Mouse (Mus musculus) lung, embryonic 14.5 days (tissue): ENCODE data around the gene Sult4a1. TPM values are rescaled to one million over a fixed set of nuclear protein-coding genes. Genes with fewer than 3 reads are reported as not detected.

Source experiments
- ATAC-seq: fragments of 200-750 bp; cut with Nextera tagmentation; 2 replicates; pipeline ENCODE4 v1.8.0; 2017; ENCODE audit warnings: mild to moderate bottlenecking, moderate TSS enrichment, moderate library complexity; ENCODE audit not compliant: insufficient read depth
- DNase-seq: peaks from one replicate; pipeline ENCODE4 v3.0.0-alpha.2; 2015
- H3K27ac ChIP-seq: fragments of 300-500 bp; sonication (generic); 2 replicates; pipeline ENCODE4 v1.5.1; 2014; ENCODE audit warnings: low read depth, mild to moderate bottlenecking, moderate library complexity
- H3K27me3 ChIP-seq: fragments of 300-500 bp; sonication (generic); 2 replicates; pipeline ENCODE4 v1.6.1; 2014; ENCODE audit warnings: low read length, control low read depth; ENCODE audit not compliant: insufficient read depth
- H3K36me3 ChIP-seq: fragments of 300-500 bp; sonication (generic); 2 replicates; pipeline ENCODE4 v1.6.1; 2014; ENCODE audit warnings: control low read depth; ENCODE audit not compliant: insufficient read depth
- H3K4me1 ChIP-seq: fragments of 300-500 bp; sonication (generic); 2 replicates; pipeline ENCODE4 v1.6.1; 2014; ENCODE audit warnings: antibody characterized with exemption, control low read depth; ENCODE audit not compliant: insufficient read depth
- H3K4me2 ChIP-seq: fragments of 300-500 bp; sonication (generic); 2 replicates; pipeline ENCODE4 v1.6.1; 2014; ENCODE audit warnings: mild to moderate bottlenecking
- H3K4me3 ChIP-seq: fragments of 300-500 bp; sonication (generic); 2 replicates; pipeline ENCODE4 v1.5.1; 2014; ENCODE audit warnings: low read depth, low read length
- H3K9ac ChIP-seq: fragments of 300-500 bp; sonication (generic); 2 replicates; pipeline ENCODE4 v1.6.1; 2014
- H3K9me3 ChIP-seq: fragments of 300-500 bp; sonication (generic); 2 replicates; pipeline ENCODE4 v1.6.1; 2016; ENCODE audit warnings: low read depth, low read length, control low read depth
- CTCF ChIP-seq: IDR thresholded peaks from 2 replicates; pipeline ENCODE4 v1.5.1; 2016; ENCODE audit warnings: antibody characterized with exemption, low read depth
- WGBS: fragments of 180-500 bp; shearing (Covaris S2); extraction: QIAGEN DNeasy Blood & Tissue Kit; methylation state at CpG from one replicate; pipeline ENCODE4 v1.1.7; 2014; 5-methylcytosine and 5-hydroxymethylcytosine counted together
- polyA plus RNA-seq: library from polyadenylated mRNA; unstranded; fragments of >200 nt; fragmentation: Nextera tagmentation; extraction: Ambion mirVana; gene quantifications from 2 replicates; pipeline ENCODE4 v1.2.1, GENCODE M21; 2014

Sult4a1 gene
- polyA plus RNA-seq, 1 experiment from 2014 or later, result 0.75 TPM

- DNase-seq (peak; percentile 36), ATAC-seq (no peak)
- Histone ChIP-seq H3K9me3 (no peaks in the 10 kb centered on the region), H3K27ac (no peak overlapping the region), H3K27me3 (peaks cover 27% of the 10 kb centered on the region), H3K4me3 (no peak overlapping the region), H3K4me2 (peak overlapping the region; percentile 18; the same call in 1 of the 2 replicates), H3K36me3 (no peaks in the 10 kb centered on the region), H3K4me1 (no peaks in the 10 kb centered on the region), H3K9ac (no peak overlapping the region)
- no peak; the same call in 1 of the 2 replicates for TF ChIP-seq CTCF
- 21% methylated on average over 17 of the region's 17 CpGs for WGBS
Measured at GRCm38 (mm10) chr15:84074705-84075185, 30.8 kb downstream of the Sult4a1 start.

DNA sequence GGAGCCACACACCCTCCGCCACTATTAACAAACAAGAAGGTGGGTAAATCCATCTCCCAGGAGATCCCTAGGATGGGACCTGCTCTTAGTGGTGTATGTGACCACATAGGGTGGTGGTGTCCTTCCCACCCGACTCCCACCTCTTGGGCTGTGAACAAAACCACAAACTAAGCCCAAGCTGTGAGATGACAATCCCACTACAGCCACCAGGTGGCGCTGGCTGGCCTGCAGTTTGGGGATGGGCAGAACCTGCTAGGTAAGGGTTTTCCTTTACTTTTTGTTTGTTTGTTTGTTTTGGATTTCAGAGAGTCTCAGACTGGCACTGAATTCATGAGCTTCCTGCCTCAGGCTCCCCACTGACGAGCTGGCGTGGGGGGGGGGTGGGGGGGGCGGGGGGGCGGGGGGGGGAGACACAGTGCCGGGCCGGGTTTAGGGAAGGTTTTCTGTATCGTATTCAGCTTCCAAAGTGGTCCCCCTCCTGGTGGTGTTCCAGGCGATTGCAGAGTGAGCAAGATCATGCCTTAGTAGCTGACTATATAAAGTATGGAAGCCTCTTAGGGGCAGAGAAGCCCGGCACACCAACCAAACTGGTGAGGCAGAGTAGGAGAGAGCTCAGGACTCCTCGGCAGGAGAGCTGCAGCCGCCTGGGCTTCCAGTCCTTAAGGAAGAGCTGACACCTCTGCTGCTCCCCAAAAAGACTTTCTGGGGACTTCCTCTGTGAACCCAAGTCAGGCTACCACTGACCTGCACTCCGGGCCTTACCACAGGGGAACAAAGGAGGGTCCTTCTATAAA is 31.4 kb downstream of the Sult4a1 start:
- Histone ChIP-seq H3K36me3 (no peaks in the 10 kb centered on the region), H3K27me3 (peaks cover 33% of the 10 kb centered on the region), H3K4me3 (no peak overlapping the region), H3K27ac (no peak overlapping the region), H3K9me3 (no peaks in the 10 kb centered on the region), H3K4me1 (no peaks in the 10 kb centered on the region), H3K9ac (no peak overlapping the region), H3K4me2 (peak overlapping the region; percentile 18; the same call in 1 of the 2 replicates)
- peak; percentile 91 for TF ChIP-seq CTCF
- 8% methylated on average over 15 of the region's 15 CpGs for WGBS
- peak; percentile 82 for DNase-seq
- peak; percentile 14; the same call in 1 of the 2 replicates for ATAC-seq

DNA sequence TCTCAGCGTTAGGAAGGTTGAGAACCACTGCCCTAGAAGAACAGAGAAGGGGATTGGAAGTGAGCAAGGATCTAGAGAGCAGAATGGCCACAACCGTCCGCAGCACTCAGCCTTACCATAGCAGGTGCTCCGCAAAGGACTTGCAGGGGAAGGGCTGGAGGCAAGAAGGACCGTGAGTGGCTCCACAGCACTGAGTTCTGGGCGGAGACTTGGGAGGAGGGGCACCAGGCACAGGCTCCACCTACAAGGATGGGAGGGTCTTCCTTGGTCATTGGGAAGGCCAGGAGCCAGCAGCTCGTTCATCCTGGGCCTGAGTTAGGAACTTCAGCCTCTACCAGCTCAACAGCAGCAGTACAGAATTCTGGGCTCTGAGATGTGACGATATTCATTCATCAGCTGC is 32.5 kb downstream of the Sult4a1 start:
- Histone ChIP-seq H3K36me3 (no peaks in the 10 kb centered on the region), H3K9ac (no peak overlapping the region), H3K9me3 (no peaks in the 10 kb centered on the region), H3K4me2 (no peak overlapping the region), H3K4me1 (no peaks in the 10 kb centered on the region), H3K4me3 (no peak overlapping the region), H3K27ac (no peak overlapping the region), H3K27me3 (peaks cover 39% of the 10 kb centered on the region)
- 25% methylated on average over 8 of the region's 8 CpGs for WGBS
- no peak for ATAC-seq
- no peak for DNase-seq
- no peak for TF ChIP-seq CTCF

DNA sequence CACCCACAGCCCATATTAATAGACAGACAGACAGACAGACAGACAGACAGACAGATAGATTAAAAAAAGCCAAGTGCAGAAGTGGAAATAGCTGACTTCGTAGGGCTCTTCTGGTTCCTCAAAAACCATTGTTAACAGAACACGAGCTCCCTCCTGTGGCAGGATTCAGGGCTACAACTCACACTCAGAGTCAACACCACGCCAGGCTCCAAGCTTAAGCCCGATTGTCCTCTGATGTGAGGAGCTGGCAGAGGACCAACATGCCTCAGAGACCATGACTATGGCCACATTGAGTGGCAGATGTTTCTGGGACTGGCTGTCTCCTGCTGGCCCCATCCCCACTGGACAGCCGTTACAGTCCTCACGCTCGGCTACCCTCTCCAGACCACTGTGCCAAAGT is 33.3 kb downstream of the Sult4a1 start:
- WGBS, result 25% methylated on average over 7 of the region's 7 CpGs
- H3K27me3 ChIP-seq, result peaks cover 45% of the 10 kb centered on the region

GRCm38 (mm10) chr15:84070116-84070676 is 35.4 kb downstream of the Sult4a1 start:
- TF ChIP-seq CTCF, result no peak
- DNase-seq (peak; percentile 13), ATAC-seq (no peak)
- peak overlapping the region; percentile 23; the same call in 1 of the 2 replicates for H3K4me2 ChIP-seq
- H3K27me3 ChIP-seq, result peaks cover 51% of the 10 kb centered on the region
- H3K4me1 ChIP-seq, result no peaks in the 10 kb centered on the region
- H3K36me3 ChIP-seq, result no peaks in the 10 kb centered on the region
- no peak overlapping the region for H3K27ac ChIP-seq
- 4% methylated on average over 13 of the region's 13 CpGs for WGBS
- H3K4me3 ChIP-seq, result no peak overlapping the region
- H3K9me3 ChIP-seq, result no peaks in the 10 kb centered on the region
- no peak overlapping the region for H3K9ac ChIP-seq

More for the DNA sequence above, 33.3 kb downstream of the Sult4a1 start:
- TF ChIP-seq CTCF, result peak; percentile 70
- ATAC-seq, result peak; percentile 21; the same call in 1 of the 2 replicates
- Histone ChIP-seq H3K4me2 (no peak overlapping the region), H3K9ac (no peak overlapping the region), H3K36me3 (no peaks in the 10 kb centered on the region), H3K4me1 (no peaks in the 10 kb centered on the region), H3K9me3 (no peaks in the 10 kb centered on the region), H3K27ac (no peak overlapping the region), H3K4me3 (no peak overlapping the region)
- DNase-seq, result peak; percentile 87

- no peaks in the 10 kb centered on the region for H3K36me3 ChIP-seq
- no peak overlapping the region for H3K4me3 ChIP-seq
- no peaks in the 10 kb centered on the region for H3K4me1 ChIP-seq
- no peak overlapping the region for H3K27ac ChIP-seq
- WGBS, result 8% methylated on average over 16 of the region's 16 CpGs
- peaks cover 51% of the 10 kb centered on the region for H3K27me3 ChIP-seq
- no peak overlapping the region for H3K9ac ChIP-seq
- no peak for DNase-seq
- peak overlapping the region; percentile 23; the same call in 1 of the 2 replicates for H3K4me2 ChIP-seq
- H3K9me3 ChIP-seq, result no peaks in the 10 kb centered on the region
- ATAC-seq, result no peak
- no peak for TF ChIP-seq CTCF
Measured at GRCm38 (mm10) chr15:84069455-84070050, 36.0 kb downstream of the Sult4a1 start.

- H3K27me3 ChIP-seq, result peaks cover 44% of the 10 kb centered on the region
- no peaks in the 10 kb centered on the region for H3K36me3 ChIP-seq
- no peak overlapping the region for H3K4me3 ChIP-seq
- peak; percentile 46 for TF ChIP-seq CTCF
- H3K4me1 ChIP-seq, result no peaks in the 10 kb centered on the region
- ATAC-seq (no peak), DNase-seq (no peak)
- H3K27ac ChIP-seq, result no peak overlapping the region
- H3K4me2 ChIP-seq, result no peak overlapping the region
- WGBS, result 68% methylated on average over 4 of the region's 4 CpGs
- no peaks in the 10 kb centered on the region for H3K9me3 ChIP-seq
- H3K9ac ChIP-seq, result no peak overlapping the region
Measured at GRCm38 (mm10) chr15:84065701-84066100, 39.9 kb downstream of the Sult4a1 start.
